Mouse (Mus musculus) liver, embryonic 11.5 days (tissue): ENCODE data around the gene Mre11a. TPM values are rescaled to one million over a fixed set of nuclear protein-coding genes. Genes with fewer than 3 reads are reported as not detected.
"Not testable (repeated sequence)": the region's sequence is repeated elsewhere in the genome, so short reads cannot be mapped to it uniquely, and the experiment has no call there.

Experiments
- ATAC-seq: fragments of 200-750 bp; cut with Nextera tagmentation; replicated peaks from 2 replicates; pipeline ENCODE4 v1.8.0; 2017; ENCODE audit warnings: moderate number of reproducible peaks, mild to moderate bottlenecking, moderate TSS enrichment, moderate library complexity; ENCODE audit not compliant: low FRiP score
- DNase-seq: peaks from one replicate; pipeline ENCODE4 v3.0.0-alpha.2; 2017; ENCODE audit warnings: low spot score
- H3K27ac ChIP-seq: fragments of 300-500 bp; sonication (generic); 2 replicates; pipeline ENCODE4 v1.5.1; 2014; ENCODE audit warnings: mild to moderate bottlenecking, low read depth, low read length, control low read depth
- H3K27me3 ChIP-seq: fragments of 300-500 bp; sonication (generic); replicated peaks from 2 replicates; pipeline ENCODE4 v1.6.1; 2014; ENCODE audit warnings: low read length, mixed read lengths; ENCODE audit not compliant: control insufficient read depth, insufficient read depth
- H3K36me3 ChIP-seq: fragments of 300-500 bp; sonication (generic); 2 replicates; pipeline ENCODE4 v1.6.1; 2014; ENCODE audit warnings: mild to moderate bottlenecking, low read length, moderate library complexity, mixed read lengths; ENCODE audit not compliant: control insufficient read depth, insufficient read depth
- H3K4me1 ChIP-seq: fragments of 300-500 bp; sonication (generic); replicated peaks from 2 replicates; pipeline ENCODE4 v1.6.1; 2014; ENCODE audit warnings: low read length, mixed read lengths; ENCODE audit not compliant: control insufficient read depth, insufficient read depth
- H3K4me2 ChIP-seq: fragments of 300-500 bp; sonication (generic); 2 replicates; pipeline ENCODE4 v1.6.1; 2014; ENCODE audit warnings: mild to moderate bottlenecking, control low read depth, moderate library complexity
- H3K4me3 ChIP-seq: fragments of 300-500 bp; sonication (generic); 2 replicates; pipeline ENCODE4 v1.5.1; 2014; ENCODE audit warnings: low read depth, low read length, control low read depth
- H3K9ac ChIP-seq: fragments of 300-500 bp; sonication (generic); 2 replicates; pipeline ENCODE4 v1.6.1; 2014; ENCODE audit warnings: low read depth, low read length, control low read depth
- H3K9me3 ChIP-seq: fragments of 300-500 bp; sonication (generic); 2 replicates; pipeline ENCODE4 v1.6.1; 2016; ENCODE audit warnings: low read length, inconsistent platforms, mixed read lengths; ENCODE audit not compliant: control insufficient read depth
- WGBS: fragments of 180-500 bp; shearing (Covaris S2); extraction: QIAGEN DNeasy Blood & Tissue Kit; methylation state at CpG from one replicate; pipeline ENCODE4 v1.1.7; 2014; 5-methylcytosine and 5-hydroxymethylcytosine counted together
- polyA plus RNA-seq: library from polyadenylated mRNA; unstranded; fragments of >200 nt; fragmentation: Nextera tagmentation; extraction: Ambion mirVana; gene quantifications from 2 replicates; pipeline ENCODE4 v1.2.1, GENCODE M21; 2014

The Mre11a gene
- polyA plus RNA-seq, 1 experiment from 2014 or later = 33.5 TPM

DNA sequence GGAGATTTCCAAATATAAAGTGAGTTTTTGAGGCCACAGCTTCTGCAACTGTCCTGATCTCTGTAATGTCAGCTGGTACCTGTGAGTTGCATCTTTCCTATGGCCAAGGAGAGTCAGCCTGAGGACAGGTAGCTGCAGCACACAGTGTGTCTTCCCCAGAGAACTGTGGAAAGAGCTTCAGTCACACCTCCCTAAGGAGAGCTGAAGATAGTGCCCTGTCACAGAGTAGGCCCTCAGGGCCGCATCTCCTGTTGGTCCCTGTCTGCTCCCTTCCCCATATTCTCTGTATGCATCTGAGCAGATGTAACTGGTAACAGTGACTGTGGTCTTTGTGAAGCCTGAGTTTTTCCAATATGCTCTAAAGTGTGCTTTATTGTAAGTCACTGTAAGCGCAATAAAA is 85.9 kb downstream of the Mre11a start:
- no peaks in the 10 kb centered on the region for H3K27me3 ChIP-seq
- H3K36me3 ChIP-seq = no peaks in the 10 kb centered on the region
- H3K4me3 ChIP-seq = no peak overlapping the region
- ATAC-seq (no peak), DNase-seq (no peak)
- H3K4me1 ChIP-seq = no peaks in the 10 kb centered on the region
- no peak overlapping the region for H3K9ac ChIP-seq
- H3K27ac ChIP-seq = no peak overlapping the region
- H3K4me2 ChIP-seq = no peak overlapping the region
- 83% methylated on average over 2 of the region's 2 CpGs for WGBS
- no peaks in the 10 kb centered on the region for H3K9me3 ChIP-seq

DNA sequence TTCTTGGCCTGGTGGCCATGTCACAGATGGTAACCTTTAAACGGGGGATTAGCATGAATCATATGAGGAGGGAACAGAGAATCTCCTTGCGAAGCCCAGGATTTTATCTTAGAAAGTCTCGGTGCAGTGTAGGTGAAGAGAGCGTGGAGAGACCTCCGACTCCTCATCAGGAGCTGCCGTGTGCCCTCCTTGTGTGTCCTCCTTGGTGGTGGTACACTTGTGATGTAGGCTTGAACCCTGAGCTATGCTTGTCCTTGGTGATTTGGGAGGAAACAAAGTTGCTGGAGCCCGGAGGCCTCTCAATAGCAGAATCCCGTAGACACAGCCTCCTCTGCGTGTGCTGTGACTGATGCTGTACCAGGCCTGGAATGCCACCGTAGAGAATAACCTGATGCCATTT is 86.3 kb downstream of the Mre11a start:
- 89% methylated on average over 10 of the region's 10 CpGs for WGBS
- Histone ChIP-seq H3K27me3 (no peaks in the 10 kb centered on the region), H3K9ac (no peak overlapping the region), H3K9me3 (no peaks in the 10 kb centered on the region), H3K4me1 (no peaks in the 10 kb centered on the region), H3K36me3 (no peaks in the 10 kb centered on the region), H3K4me2 (no peak overlapping the region), H3K27ac (no peak overlapping the region), H3K4me3 (no peak overlapping the region)
- no peak for DNase-seq
- no peak for ATAC-seq

DNA sequence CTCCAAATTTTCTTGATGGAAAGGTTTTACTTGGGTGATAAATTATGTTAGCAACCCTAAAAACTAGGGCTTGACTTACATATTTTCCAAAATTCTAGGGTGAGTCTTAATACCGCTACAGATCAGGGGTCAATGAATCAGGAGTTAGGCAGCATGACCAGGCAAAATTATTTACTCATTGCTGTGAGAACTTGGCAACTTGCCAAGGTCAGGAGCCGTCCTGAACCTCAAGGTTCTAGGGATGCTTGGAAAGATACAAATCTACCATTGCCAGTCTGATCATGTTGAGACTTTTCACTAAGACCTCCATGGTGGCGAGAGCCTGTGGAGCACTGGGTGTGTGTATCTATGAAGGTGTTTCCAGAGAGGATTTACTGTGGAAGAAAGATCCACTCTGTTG is 87.1 kb downstream of the Mre11a start:
- no peak overlapping the region for H3K4me2 ChIP-seq
- 78% methylated on average over 3 of the region's 3 CpGs for WGBS
- no peak overlapping the region for H3K4me3 ChIP-seq
- H3K36me3 ChIP-seq = no peaks in the 10 kb centered on the region
- H3K4me1 ChIP-seq = no peaks in the 10 kb centered on the region
- DNase-seq = no peak
- no peak for ATAC-seq
- no peaks in the 10 kb centered on the region for H3K9me3 ChIP-seq
- H3K9ac ChIP-seq = no peak overlapping the region
- H3K27me3 ChIP-seq = no peaks in the 10 kb centered on the region
- H3K27ac ChIP-seq = no peak overlapping the region

DNA sequence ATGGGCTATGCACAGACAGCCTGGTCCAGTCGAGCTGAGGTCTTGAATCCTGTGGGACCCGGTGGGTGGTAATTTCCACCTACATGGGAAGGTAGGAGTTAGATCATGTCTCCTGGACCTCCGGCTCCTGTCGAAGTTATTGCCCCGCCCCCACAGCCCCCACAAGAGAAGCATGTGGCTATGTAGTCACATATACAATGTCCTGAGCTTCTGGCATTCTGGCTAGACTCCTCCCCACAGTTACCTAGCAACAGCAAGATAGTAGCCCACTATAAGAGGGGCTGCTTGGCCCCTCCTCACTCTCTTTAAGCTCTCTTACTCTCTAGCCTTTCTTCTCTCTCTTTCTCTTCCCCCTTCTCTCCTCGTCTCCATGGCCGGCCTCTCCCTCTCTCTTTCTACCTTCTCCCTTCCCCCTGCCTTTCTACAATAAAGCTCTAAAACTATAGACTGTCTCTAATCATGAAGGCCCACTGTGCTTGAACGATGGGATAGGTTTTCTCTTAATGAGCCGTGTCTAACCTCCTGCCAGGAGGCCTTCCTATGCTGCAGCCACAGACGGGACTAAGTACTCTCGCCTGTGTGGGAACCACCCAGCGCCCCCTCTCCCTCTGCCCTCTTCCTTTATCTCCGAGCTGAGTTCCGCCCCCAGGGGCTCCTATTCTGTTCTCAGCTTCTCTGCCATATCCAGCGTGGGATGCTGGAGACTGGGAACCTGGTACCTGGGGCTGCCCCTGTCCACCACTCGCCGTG is 87.9 kb downstream of the Mre11a start:
- DNase-seq (no peak), ATAC-seq (no peak)
- Histone ChIP-seq H3K27me3 (no peaks in the 10 kb centered on the region), H3K4me3 (no peak overlapping the region), H3K9me3 (no peaks in the 10 kb centered on the region), H3K9ac (no peak overlapping the region), H3K4me2 (no peak overlapping the region), H3K36me3 (no peaks in the 10 kb centered on the region), H3K27ac (no peak overlapping the region), H3K4me1 (no peaks in the 10 kb centered on the region)
- WGBS = 53% methylated on average over 17 of the region's 17 CpGs

DNA sequence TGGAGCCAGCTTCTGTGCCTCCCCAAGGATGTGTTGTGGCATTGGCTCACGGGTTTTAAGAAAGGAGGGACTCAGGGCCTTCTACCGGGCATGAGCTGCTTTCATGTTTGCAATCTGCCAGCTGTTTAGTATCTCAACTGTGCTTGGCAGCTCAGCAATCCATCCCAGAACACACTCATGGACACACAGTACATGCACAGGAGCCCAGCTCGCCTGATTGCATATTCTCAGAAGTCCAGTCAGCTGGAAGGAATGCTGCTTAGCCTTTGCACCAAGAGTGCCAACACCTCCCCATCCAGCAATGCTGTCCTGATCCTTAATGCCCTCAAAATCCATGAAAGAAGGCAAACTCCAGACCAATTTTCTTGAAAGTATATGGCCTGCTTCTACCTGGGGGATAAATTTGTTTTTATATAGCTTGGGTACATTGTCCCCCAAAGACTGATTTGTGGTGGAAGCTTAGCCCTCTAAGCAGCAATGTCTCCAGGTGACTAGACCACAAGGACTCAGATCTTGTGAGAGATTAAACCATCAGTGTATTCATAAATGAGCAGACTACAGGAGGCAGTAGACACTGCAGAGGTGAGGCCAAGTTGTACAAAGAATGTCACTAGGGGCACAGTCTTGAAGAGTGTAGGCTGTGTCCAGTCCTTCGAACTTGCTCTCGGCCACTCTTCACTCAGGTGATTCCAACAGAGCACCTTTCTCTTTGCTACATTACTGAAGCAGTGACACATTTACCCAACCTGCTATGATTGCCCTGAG is 91.5 kb downstream of the Mre11a start:
- no peak overlapping the region for H3K27ac ChIP-seq
- H3K27me3 ChIP-seq = no peaks in the 10 kb centered on the region
- no peak overlapping the region for H3K9ac ChIP-seq
- H3K36me3 ChIP-seq = no peaks in the 10 kb centered on the region
- ATAC-seq = no peak
- DNase-seq = no peak
- H3K9me3 ChIP-seq = no peaks in the 10 kb centered on the region
- WGBS = 75% methylated on average over 5 of the region's 5 CpGs
- no peak overlapping the region for H3K4me3 ChIP-seq
- no peak overlapping the region for H3K4me2 ChIP-seq
- H3K4me1 ChIP-seq = no peaks in the 10 kb centered on the region

DNA sequence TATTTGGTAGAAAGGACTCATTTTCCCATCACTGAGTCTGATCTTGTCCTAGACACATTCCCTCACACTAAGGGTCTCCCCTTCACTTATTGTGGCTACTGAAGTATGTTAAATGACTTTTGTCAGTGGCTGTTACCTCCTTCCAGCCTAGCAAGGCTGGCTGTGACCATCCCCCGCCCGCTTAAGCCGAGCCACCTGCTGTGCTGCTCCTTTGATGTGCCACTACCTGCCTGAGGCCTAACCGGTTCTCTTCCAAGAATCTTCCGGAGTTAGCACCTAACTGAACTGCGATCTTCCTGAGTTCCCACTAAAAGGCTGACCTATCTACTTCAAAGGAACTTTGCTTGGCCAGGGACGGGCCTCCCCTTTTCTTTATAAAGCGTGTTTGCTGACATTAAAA is 92.1 kb downstream of the Mre11a start:
- H3K4me2 ChIP-seq, H3K27me3 ChIP-seq, H3K9me3 ChIP-seq, ATAC-seq, H3K9ac ChIP-seq, H3K36me3 ChIP-seq, H3K27ac ChIP-seq, H3K4me1 ChIP-seq, DNase-seq, H3K4me3 ChIP-seq: not testable (repeated sequence)
- WGBS = 44% methylated on average over 8 of the region's 8 CpGs

DNA sequence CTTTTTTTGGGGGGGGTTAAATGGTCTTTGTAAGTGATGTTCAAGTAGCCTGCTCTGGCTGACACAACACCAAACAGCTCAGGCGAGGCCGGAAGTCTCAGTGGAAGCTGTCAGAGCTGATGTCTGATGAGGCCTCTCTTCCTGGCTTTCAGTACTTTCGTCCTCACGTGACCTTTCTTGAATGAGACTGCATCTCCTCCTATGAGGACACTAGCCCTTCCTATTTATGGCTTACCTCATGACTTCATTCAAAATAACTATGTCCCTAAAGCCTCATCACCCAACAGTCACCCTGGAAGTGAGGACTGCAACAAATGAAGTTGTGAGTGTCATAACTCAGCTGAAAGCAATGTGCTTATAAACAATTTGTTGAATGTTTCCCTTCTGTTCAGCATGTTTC is 100.2 kb downstream of the Mre11a start:
- DNase-seq = no peak
- ATAC-seq = no peak

DNA sequence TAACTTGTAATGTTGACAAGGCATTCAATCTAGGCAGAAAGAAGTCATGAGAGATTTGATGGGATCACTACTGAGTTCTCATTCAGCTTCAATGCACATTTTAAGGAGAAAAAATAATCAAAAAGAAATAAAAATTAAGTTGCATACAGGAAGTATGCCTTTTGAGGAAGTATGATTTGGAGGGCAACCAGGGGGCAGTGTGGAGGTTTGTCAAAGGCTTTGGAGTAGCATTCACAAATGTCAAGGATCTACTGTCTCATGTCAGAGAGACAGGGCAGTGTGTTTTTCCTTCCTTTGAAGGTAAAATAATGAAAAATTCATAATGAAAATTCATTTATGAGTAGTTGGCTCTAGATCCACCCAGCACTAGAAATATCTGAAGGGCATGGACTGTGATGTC is 100.7 kb downstream of the Mre11a start:
- H3K9ac ChIP-seq = no peak overlapping the region
- ATAC-seq (no peak), DNase-seq (no peak)
- H3K36me3 ChIP-seq = no peaks in the 10 kb centered on the region
- H3K4me1 ChIP-seq = no peaks in the 10 kb centered on the region
- H3K27me3 ChIP-seq = no peaks in the 10 kb centered on the region
- no peak overlapping the region for H3K27ac ChIP-seq
- no peaks in the 10 kb centered on the region for H3K9me3 ChIP-seq
- H3K4me3 ChIP-seq = no peak overlapping the region
- no peak overlapping the region for H3K4me2 ChIP-seq

More for the DNA sequence above, 100.2 kb downstream of the Mre11a start:
- Histone ChIP-seq H3K27ac (no peak overlapping the region), H3K27me3 (no peaks in the 10 kb centered on the region), H3K9ac (no peak overlapping the region), H3K4me2 (no peak overlapping the region), H3K36me3 (no peaks in the 10 kb centered on the region), H3K9me3 (no peaks in the 10 kb centered on the region), H3K4me1 (no peaks in the 10 kb centered on the region), H3K4me3 (no peak overlapping the region)
- WGBS = 54% methylated on average over 4 of the region's 4 CpGs

DNA sequence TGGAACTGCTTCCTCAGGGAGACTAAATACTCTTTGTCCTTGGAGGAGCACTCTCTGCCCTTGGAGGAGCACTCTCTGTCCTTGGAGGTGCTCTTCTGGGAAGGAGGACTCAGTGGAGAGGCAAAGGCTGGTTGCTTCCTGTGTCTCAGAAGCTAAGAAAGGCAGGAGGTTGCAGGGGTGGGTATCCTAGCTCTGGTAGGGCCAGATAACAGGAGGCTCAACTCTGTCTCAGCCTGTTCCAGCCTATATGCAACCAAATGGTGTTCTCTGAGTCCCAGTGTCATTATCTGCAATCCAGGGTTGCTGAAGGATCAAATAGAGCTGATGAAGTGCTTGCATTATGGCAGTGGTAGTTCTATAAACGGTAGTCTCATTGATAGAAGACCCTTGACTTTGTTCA is 101.5 kb downstream of the Mre11a start:
- 63% methylated on average over 1 of the region's 1 CpGs for WGBS
- Histone ChIP-seq H3K4me3 (no peak overlapping the region), H3K9me3 (no peaks in the 10 kb centered on the region), H3K4me1 (no peaks in the 10 kb centered on the region), H3K27ac (no peak overlapping the region), H3K4me2 (no peak overlapping the region), H3K9ac (no peak overlapping the region), H3K27me3 (no peaks in the 10 kb centered on the region), H3K36me3 (no peaks in the 10 kb centered on the region)
- no peak for DNase-seq
- peak; percentile 91 for ATAC-seq
